Mouse (Mus musculus) naive thymus-derived CD4-positive, alpha-beta T cell, adult 2 months (primary cell): ENCODE data around the gene Spns2.

Source experiments
- DNase-seq: peaks from one replicate; pipeline ENCODE4 v3.0.0-alpha.2; 2011; ENCODE audit warnings: low read depth

Gene Spns2

GRCm38 (mm10) chr11:72500139-72500538 is 10.4 kb upstream of the Spns2 start:
- DNase-seq, result no peak

GRCm38 (mm10) chr11:72497367-72497766 is 7.7 kb upstream of the Spns2 start:
- no peak for DNase-seq

GRCm38 (mm10) chr11:72496775-72497174 is 7.1 kb upstream of the Spns2 start:
- no peak for DNase-seq

GRCm38 (mm10) chr11:72496066-72496465 is 6.4 kb upstream of the Spns2 start:
- no peak for DNase-seq

- no peak for DNase-seq
Measured at GRCm38 (mm10) chr11:72494046-72494988, 4.6 kb upstream of the Spns2 start.

GRCm38 (mm10) chr11:72491130-72491960 is 1.6 kb upstream of the Spns2 start:
- DNase-seq, result no peak

GRCm38 (mm10) chr11:72489397-72489796 is 307 bp downstream of the Spns2 start:
- no peak for DNase-seq

GRCm38 (mm10) chr11:72488753-72489271 is 892 bp downstream of the Spns2 start:
- DNase-seq, result no peak

GRCm38 (mm10) chr11:72487739-72488138 is 2.0 kb downstream of the Spns2 start:
- DNase-seq, result no peak

GRCm38 (mm10) chr11:72487171-72487570 is 2.5 kb downstream of the Spns2 start:
- DNase-seq, result no peak

GRCm38 (mm10) chr11:72485960-72486359 is 3.7 kb downstream of the Spns2 start:
- no peak for DNase-seq

- no peak for DNase-seq
Measured at GRCm38 (mm10) chr11:72485157-72485556, 4.5 kb downstream of the Spns2 start.

- no peak for DNase-seq
Measured at GRCm38 (mm10) chr11:72484549-72484948, 5.2 kb downstream of the Spns2 start.

- DNase-seq, result no peak
Measured at GRCm38 (mm10) chr11:72481952-72482351, 7.8 kb downstream of the Spns2 start.

GRCm38 (mm10) chr11:72481313-72481712 is 8.4 kb downstream of the Spns2 start:
- no peak for DNase-seq

- no peak for DNase-seq
Measured at GRCm38 (mm10) chr11:72479499-72479898, 10.2 kb downstream of the Spns2 start.

- no peak for DNase-seq
Measured at GRCm38 (mm10) chr11:72478228-72478627, 11.5 kb downstream of the Spns2 start.

GRCm38 (mm10) chr11:72477653-72478052 is 12.1 kb downstream of the Spns2 start:
- DNase-seq, result no peak

GRCm38 (mm10) chr11:72477182-72477581 is 12.5 kb downstream of the Spns2 start:
- DNase-seq, result no peak

GRCm38 (mm10) chr11:72476074-72476625 is 13.6 kb downstream of the Spns2 start:
- DNase-seq, result no peak

GRCm38 (mm10) chr11:72475408-72475807 is 14.3 kb downstream of the Spns2 start:
- no peak for DNase-seq

GRCm38 (mm10) chr11:72474926-72475325 is 14.8 kb downstream of the Spns2 start:
- no peak for DNase-seq
